Mouse (Mus musculus) liver, embryonic 16.5 days (tissue): ENCODE measurements around the gene Selenom. TPM values are rescaled to one million over a fixed set of nuclear protein-coding genes. Genes with fewer than 3 reads are reported as not detected.
A peak's percentile ranks its signal among the peaks of the same experiment; 100 is the strongest.

Experiments
- ATAC-seq: fragments of 200-750 bp; cut with Nextera tagmentation; 2 replicates; pipeline ENCODE4 v1.8.0; 2017; ENCODE audit warnings: low read depth, mild to moderate bottlenecking, moderate number of reproducible peaks, moderate library complexity
- H3K27ac ChIP-seq: fragments of 300-500 bp; sonication (generic); 2 replicates; pipeline ENCODE4 v1.5.1; 2014; ENCODE audit warnings: mild to moderate bottlenecking, low read length
- H3K27me3 ChIP-seq: fragments of 300-500 bp; sonication (generic); 2 replicates; pipeline ENCODE4 v1.6.1; 2014; ENCODE audit warnings: low read depth, low read length, mixed read lengths; ENCODE audit not compliant: control insufficient read depth, insufficient read depth
- H3K36me3 ChIP-seq: fragments of 300-500 bp; sonication (generic); 2 replicates; pipeline ENCODE4 v1.6.1; 2014; ENCODE audit warnings: mild to moderate bottlenecking; ENCODE audit not compliant: control insufficient read depth, insufficient read depth
- H3K4me1 ChIP-seq: fragments of 300-500 bp; sonication (generic); 2 replicates; pipeline ENCODE4 v1.6.1; 2014; ENCODE audit warnings: low read depth, low read length, mixed read lengths; ENCODE audit not compliant: control insufficient read depth
- H3K4me2 ChIP-seq: fragments of 300-500 bp; sonication (generic); 2 replicates; pipeline ENCODE4 v1.6.1; 2014; ENCODE audit warnings: low read depth, low read length, mixed read lengths
- H3K4me3 ChIP-seq: fragments of 300-500 bp; sonication (generic); 2 replicates; pipeline ENCODE4 v1.5.1; 2014; ENCODE audit warnings: low read depth, mild to moderate bottlenecking, low read length
- H3K9ac ChIP-seq: fragments of 300-500 bp; sonication (generic); 2 replicates; pipeline ENCODE4 v1.6.1; 2014; ENCODE audit warnings: low read depth, low read length
- H3K9me3 ChIP-seq: fragments of 300-500 bp; sonication (generic); replicated peaks from 2 replicates; pipeline ENCODE4 v1.6.1; 2016; ENCODE audit warnings: low read length; ENCODE audit not compliant: control insufficient read depth
- WGBS: fragments of 180-500 bp; shearing (Covaris S2); extraction: QIAGEN DNeasy Blood & Tissue Kit; methylation state at CpG from one replicate; pipeline ENCODE4 v1.1.7; 2014; ENCODE audit not compliant: insufficient replicate concordance; 5-methylcytosine and 5-hydroxymethylcytosine counted together
- polyA plus RNA-seq: library from polyadenylated mRNA; unstranded; fragments of >200 nt; fragmentation: Nextera tagmentation; extraction: Ambion mirVana; gene quantifications from 2 replicates; pipeline ENCODE4 v1.2.1, GENCODE M21; 2015

The Selenom gene
- polyA plus RNA-seq, 1 experiment from 2014 or later: 10.8 TPM

DNA sequence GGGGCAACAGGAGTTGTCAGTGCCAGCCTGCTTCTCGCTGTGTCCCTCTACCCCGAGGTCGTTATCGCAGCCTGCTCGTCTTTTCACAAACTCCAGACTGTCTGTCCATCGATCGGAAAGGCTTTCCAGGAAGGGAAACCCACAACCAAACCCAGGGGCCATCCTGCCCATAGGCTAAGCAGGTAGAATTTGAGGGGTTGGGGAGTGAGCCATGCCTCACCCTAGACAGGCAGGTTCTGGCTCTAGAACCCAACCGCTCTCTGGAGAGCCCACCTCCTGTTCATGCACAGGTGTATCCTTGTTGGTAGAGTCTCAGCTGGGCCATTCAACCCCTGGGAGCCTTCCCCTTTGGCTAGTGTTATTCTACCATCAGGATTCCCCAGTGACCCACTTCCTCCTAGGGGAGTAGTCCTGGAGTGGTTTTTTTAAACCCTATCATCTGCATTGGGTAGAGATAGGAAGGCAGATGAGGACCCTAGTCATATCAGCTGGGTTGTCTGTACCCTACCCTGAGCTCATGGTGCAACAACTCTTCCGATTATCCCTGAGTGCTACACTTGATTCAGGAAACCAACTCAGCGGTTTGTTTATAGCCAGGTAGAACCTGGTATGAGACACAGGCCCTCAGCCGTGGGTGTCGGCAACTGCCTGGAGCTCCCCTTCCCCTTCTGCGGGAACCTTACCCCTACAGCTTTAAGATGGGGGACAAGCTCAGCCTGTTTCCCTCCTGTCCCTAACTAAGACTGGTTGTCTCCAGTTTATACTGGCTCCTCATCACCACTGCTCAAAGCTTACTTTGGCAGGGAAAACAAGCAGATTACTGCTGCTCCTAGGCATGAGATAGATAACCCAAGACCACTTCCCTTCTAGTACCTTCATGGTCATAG, 3.6 kb downstream of the Selenom start:
- H3K4me1 ChIP-seq: peaks cover 13% of the 10 kb centered on the region
- no peak overlapping the region for H3K27ac ChIP-seq
- peaks cover 37% of the 10 kb centered on the region for H3K27me3 ChIP-seq
- WGBS: 30% methylated on average over 13 of the region's 13 CpGs
- no peak for ATAC-seq
- no peaks in the 10 kb centered on the region for H3K9me3 ChIP-seq
- H3K36me3 ChIP-seq: peaks cover 5% of the 10 kb centered on the region; the same call in 1 of the 2 replicates
- peak overlapping the region; percentile 46 for H3K4me2 ChIP-seq
- no peak overlapping the region for H3K4me3 ChIP-seq
- no peak overlapping the region for H3K9ac ChIP-seq

DNA sequence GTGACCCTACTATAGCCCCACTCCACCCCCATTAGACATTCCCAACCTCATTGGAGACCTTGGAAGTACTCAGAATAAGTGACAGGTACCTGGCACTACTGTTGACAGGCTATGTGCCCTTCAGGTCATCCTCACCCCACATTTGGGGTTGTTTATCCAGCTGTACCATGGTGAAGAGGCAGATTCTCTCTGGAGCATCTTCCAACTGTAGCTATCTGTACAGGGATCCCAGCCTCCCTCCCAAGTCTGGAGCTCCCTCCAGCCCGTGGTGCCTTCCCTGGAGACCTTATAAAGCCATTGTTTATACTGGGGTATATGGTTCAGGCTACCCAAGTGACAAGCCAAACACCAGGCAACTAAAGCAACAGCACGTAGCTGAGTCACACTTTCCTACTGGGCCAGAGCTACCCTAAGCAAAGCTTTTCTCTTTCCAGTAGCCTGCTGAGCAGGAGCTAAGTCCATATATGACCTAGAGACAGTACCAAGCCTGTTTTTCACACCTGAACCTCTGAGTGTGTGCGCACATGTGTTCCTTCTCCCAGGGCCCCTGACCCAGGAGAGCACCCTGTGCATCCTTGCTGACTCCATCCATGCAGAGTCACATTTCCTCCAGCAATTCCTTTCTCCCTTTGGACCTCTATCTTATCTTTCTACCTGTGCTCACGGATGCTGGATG, 4.7 kb downstream of the Selenom start:
- ATAC-seq: no peak
- H3K9me3 ChIP-seq: no peaks in the 10 kb centered on the region
- peaks cover 37% of the 10 kb centered on the region for H3K27me3 ChIP-seq
- H3K27ac ChIP-seq: no peak overlapping the region
- H3K36me3 ChIP-seq: peaks cover 5% of the 10 kb centered on the region; the same call in 1 of the 2 replicates
- 51% methylated on average over 4 of the region's 4 CpGs for WGBS
- H3K9ac ChIP-seq: no peak overlapping the region
- H3K4me2 ChIP-seq: no peak overlapping the region
- H3K4me1 ChIP-seq: peaks cover 13% of the 10 kb centered on the region
- no peak overlapping the region for H3K4me3 ChIP-seq

DNA sequence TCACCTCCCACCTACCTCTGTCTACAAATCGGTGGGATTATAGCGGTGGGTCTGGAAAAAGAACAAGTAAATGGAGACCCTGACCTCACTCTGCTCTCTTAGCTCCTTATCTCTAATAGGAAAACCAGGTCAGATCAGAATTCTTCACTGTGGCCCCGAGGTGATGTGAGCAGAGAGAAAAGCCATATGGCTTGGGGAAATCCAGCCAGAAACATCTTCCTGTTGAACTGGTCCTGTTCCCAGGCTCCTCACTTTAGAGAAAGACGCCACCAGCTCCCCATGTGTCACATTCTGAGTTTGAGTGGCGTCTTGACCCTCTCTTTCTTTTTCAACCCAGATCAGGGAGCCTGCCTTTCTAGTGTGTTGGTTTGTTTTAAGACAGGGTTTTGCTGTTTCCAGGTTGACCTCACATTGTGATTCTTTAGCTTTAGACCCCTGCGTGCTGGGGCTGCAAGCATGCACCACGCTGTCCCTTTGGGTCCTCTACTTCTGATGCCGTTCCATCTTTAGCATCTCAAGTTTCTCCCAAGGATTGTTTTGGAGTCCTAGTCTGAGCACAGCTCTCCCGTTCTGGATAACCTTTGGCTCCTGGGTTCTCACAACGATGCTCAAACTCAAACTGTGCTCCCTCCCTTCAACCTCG, 5.4 kb downstream of the Selenom start:
- no peaks in the 10 kb centered on the region for H3K9me3 ChIP-seq
- no peak for ATAC-seq
- no peak overlapping the region for H3K27ac ChIP-seq
- peaks cover 36% of the 10 kb centered on the region for H3K27me3 ChIP-seq
- no peak overlapping the region for H3K4me3 ChIP-seq
- peaks cover 9% of the 10 kb centered on the region for H3K4me1 ChIP-seq
- H3K4me2 ChIP-seq: no peak overlapping the region
- H3K9ac ChIP-seq: no peak overlapping the region
- WGBS: 65% methylated on average over 11 of the region's 11 CpGs
- H3K36me3 ChIP-seq: peaks cover 5% of the 10 kb centered on the region; the same call in 1 of the 2 replicates

DNA sequence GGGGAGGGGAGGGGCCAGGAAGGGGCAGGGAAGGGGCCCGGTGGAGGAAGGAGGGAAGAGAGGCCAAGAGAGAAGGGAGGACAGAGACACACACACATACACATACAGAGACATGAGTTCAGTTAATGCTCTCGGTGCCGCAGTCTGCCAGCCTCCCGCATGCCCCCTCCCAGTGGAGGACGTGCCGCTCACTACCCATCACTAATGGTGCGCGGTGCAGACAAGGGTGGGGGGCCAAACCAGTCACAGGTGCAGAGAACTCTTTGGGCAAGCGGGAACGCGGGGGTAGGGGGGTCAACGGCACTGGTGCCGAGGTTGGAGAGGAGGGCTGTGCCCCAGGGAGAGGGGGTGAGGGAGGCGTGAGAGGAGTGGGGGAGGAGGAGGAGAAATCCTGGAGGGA, 6.4 kb downstream of the Selenom start:
- no peak overlapping the region for H3K27ac ChIP-seq
- H3K36me3 ChIP-seq: peaks cover 5% of the 10 kb centered on the region; the same call in 1 of the 2 replicates
- H3K9ac ChIP-seq: no peak overlapping the region
- no peak overlapping the region for H3K4me2 ChIP-seq
- no peak for ATAC-seq
- 78% methylated on average over 14 of the region's 14 CpGs for WGBS
- H3K9me3 ChIP-seq: no peaks in the 10 kb centered on the region
- H3K4me1 ChIP-seq: peaks cover 5% of the 10 kb centered on the region
- no peak overlapping the region for H3K4me3 ChIP-seq
- H3K27me3 ChIP-seq: peaks cover 25% of the 10 kb centered on the region

- Histone ChIP-seq H3K9ac (no peak overlapping the region), H3K27me3 (peaks cover 19% of the 10 kb centered on the region), H3K36me3 (peaks cover 5% of the 10 kb centered on the region; the same call in 1 of the 2 replicates), H3K27ac (no peak overlapping the region), H3K4me3 (no peak overlapping the region), H3K9me3 (no peaks in the 10 kb centered on the region), H3K4me2 (no peak overlapping the region), H3K4me1 (peaks cover 5% of the 10 kb centered on the region)
- ATAC-seq: no peak
- 73% methylated on average over 23 of the region's 23 CpGs for WGBS
Measured at GRCm38 (mm10) chr11:3521339-3522224, 7.1 kb downstream of the Selenom start.

DNA sequence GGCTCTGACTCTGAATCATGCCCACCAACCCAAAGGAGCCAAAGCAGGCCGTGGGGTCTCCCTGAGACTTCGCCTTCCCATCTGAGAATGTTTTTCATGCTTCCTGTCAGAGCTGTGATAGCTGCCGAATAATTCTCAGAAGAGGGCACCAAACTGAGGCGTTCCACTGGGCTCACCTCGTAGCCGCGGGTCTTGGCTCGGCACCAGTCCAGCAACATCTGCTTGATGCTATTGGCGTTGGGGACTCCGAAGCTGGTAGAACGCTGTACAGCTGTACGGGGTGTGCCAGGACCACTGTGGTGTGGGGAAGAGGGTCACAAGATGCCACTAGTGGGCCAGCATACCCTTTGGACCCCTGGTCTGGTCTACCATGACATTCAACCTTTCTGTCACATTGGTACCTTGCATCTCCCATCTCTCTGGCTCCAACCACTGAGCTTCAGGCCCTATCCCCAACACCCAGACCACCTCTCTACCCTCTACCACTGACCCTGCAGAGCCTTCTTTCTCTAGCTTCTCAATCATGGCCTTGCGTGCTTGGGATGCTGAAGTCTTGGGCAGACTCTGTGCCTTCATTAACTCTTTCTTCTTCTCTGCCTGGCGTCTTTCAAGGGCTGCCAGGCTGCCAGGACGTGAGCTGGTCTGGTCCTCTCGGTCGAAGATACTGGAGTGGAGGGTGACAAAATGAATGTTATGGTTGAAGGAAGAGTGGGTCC, 8.0 kb downstream of the Selenom start:
- Histone ChIP-seq H3K4me2 (no peak overlapping the region), H3K4me1 (peaks cover under 1% of the 10 kb centered on the region; the same call in 1 of the 2 replicates), H3K4me3 (no peak overlapping the region), H3K9ac (no peak overlapping the region), H3K36me3 (peaks cover 5% of the 10 kb centered on the region; the same call in 1 of the 2 replicates), H3K27ac (no peak overlapping the region), H3K27me3 (peaks cover 10% of the 10 kb centered on the region), H3K9me3 (no peaks in the 10 kb centered on the region)
- WGBS: 73% methylated on average over 17 of the region's 17 CpGs
- ATAC-seq: no peak

DNA sequence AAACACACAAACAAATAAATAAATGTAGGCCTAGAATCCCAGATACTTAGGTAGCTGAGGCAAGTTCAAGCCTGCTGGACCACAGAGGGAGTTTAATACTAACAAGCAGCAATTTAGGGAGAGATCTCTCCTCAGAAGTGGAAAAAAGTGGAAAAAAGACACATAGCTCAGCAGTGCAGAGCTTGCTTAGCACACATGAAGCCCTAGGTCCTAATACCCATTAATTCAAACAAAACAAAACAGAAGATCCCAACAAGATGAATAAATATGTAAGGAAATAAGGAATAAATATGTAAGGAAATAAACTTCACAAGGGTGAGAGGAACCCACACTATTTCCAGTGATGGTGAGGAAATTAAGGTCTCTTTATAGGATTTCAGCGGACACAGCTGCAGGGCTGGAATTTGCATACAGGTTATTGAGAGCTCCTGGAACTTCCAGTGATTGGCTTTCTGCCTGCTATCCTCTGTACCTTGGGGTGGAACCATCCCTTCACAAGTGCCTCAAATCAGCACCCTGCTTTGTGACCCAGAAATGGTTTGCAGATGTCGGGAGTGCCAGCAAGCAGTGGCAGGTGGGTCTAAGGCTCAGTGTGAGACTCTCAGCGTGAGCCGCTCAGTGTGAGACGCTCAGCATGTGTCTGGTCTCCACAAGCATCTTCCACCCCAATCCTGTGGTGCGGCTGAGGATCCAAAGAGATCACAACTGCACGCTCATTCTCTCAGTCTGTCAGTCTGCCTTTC, 9.5 kb downstream of the Selenom start:
- no peak overlapping the region for H3K4me2 ChIP-seq
- no peaks in the 10 kb centered on the region for H3K4me1 ChIP-seq
- ATAC-seq: no peak
- no peak overlapping the region for H3K9ac ChIP-seq
- no peak overlapping the region for H3K4me3 ChIP-seq
- H3K27me3 ChIP-seq: no peaks in the 10 kb centered on the region
- H3K9me3 ChIP-seq: no peaks in the 10 kb centered on the region
- 74% methylated on average over 7 of the region's 7 CpGs for WGBS
- H3K27ac ChIP-seq: no peak overlapping the region
- peaks cover 5% of the 10 kb centered on the region; the same call in 1 of the 2 replicates for H3K36me3 ChIP-seq
